Mouse (Mus musculus) testis, adult 2 months (tissue): ENCODE data around the gene Sds.

Experiments used
- CTCF ChIP-seq: fragments of 200-500 bp; IDR thresholded peaks from 2 replicates; pipeline ENCODE4 v1.5.1; 2012; ENCODE audit warnings: low read depth, mild to moderate bottlenecking, inconsistent platforms, low read length, moderate library complexity; ENCODE audit not compliant: control insufficient read depth, insufficient read depth, insufficient replicate concordance
- POLR2A ChIP-seq: fragments of 200-500 bp; IDR thresholded peaks from 2 replicates; pipeline ENCODE4 v1.6.1; 2012; ENCODE audit warnings: low read depth, mild to moderate bottlenecking, inconsistent platforms, low read length, moderate library complexity; ENCODE audit not compliant: control insufficient read depth

GRCm38 (mm10) chr5:120511643-120512220, 35.4 kb downstream of the Sds start:
- TF ChIP-seq CTCF (no peak), POLR2A (no peak)
